Mouse (Mus musculus) intestine, embryonic 16.5 days (tissue): ENCODE measurements around the gene Marc1. TPM values are rescaled to one million over a fixed set of nuclear protein-coding genes. Genes with fewer than 3 reads are reported as not detected.

Experiments used
- ATAC-seq: fragments of 200-750 bp; cut with Nextera tagmentation; 2 replicates; pipeline ENCODE4 v1.8.0; 2017; ENCODE audit warnings: moderate TSS enrichment, moderate library complexity
- H3K27ac ChIP-seq: fragments of 300-500 bp; sonication (generic); 2 replicates; pipeline ENCODE4 v1.5.1; 2014; ENCODE audit warnings: mild to moderate bottlenecking, low read length
- H3K27me3 ChIP-seq: fragments of 300-500 bp; sonication (generic); replicated peaks from 2 replicates; pipeline ENCODE4 v1.6.1; 2014; ENCODE audit warnings: low read length, control low read depth, mixed read lengths; ENCODE audit not compliant: control insufficient read depth, insufficient read depth
- H3K36me3 ChIP-seq: fragments of 300-500 bp; sonication (generic); 2 replicates; pipeline ENCODE4 v1.6.1; 2014; ENCODE audit warnings: low read length, control low read depth; ENCODE audit not compliant: control insufficient read depth, insufficient read depth
- H3K4me1 ChIP-seq: fragments of 300-500 bp; sonication (generic); 2 replicates; pipeline ENCODE4 v1.6.1; 2014; ENCODE audit warnings: low read length, control low read depth, mixed read lengths; ENCODE audit not compliant: control insufficient read depth, insufficient read depth
- H3K4me2 ChIP-seq: fragments of 300-500 bp; sonication (generic); 2 replicates; pipeline ENCODE4 v1.6.1; 2014; ENCODE audit warnings: low read depth, low read length, control low read depth
- H3K4me3 ChIP-seq: fragments of 300-500 bp; sonication (generic); 2 replicates; pipeline ENCODE4 v1.5.1; 2014; ENCODE audit warnings: mild to moderate bottlenecking, low read length
- H3K9ac ChIP-seq: fragments of 300-500 bp; sonication (generic); 2 replicates; pipeline ENCODE4 v1.6.1; 2014; ENCODE audit warnings: low read depth, low read length
- H3K9me3 ChIP-seq: fragments of 300-500 bp; sonication (generic); 2 replicates; pipeline ENCODE4 v1.6.1; 2016; ENCODE audit warnings: low read length, control low read depth; ENCODE audit not compliant: control insufficient read depth
- WGBS: fragments of 180-500 bp; shearing (Covaris S2); extraction: QIAGEN DNeasy Blood & Tissue Kit; methylation state at CpG from one replicate; pipeline ENCODE4 v1.1.7; 2014; 5-methylcytosine and 5-hydroxymethylcytosine counted together
- polyA plus RNA-seq: library from polyadenylated mRNA; unstranded; fragments of >200 nt; fragmentation: Nextera tagmentation; extraction: Ambion mirVana; gene quantifications from 2 replicates; pipeline ENCODE4 v1.2.1, GENCODE M21; 2015

The Marc1 gene
- polyA plus RNA-seq, 1 experiment from 2014 or later = 1.5 TPM

GRCm38 (mm10) chr1:184827175-184827701 lies 16.1 kb upstream of the Marc1 start:
- peak; percentile 76 for ATAC-seq
- Histone ChIP-seq H3K4me2 (peak overlapping the region; percentile 48), H3K9me3 (no peaks in the 10 kb centered on the region), H3K9ac (peak overlapping the region; percentile 62), H3K27ac (peak overlapping the region; percentile 92), H3K4me3 (peak overlapping the region; percentile 27), H3K36me3 (peaks cover 20% of the 10 kb centered on the region), H3K27me3 (no peaks in the 10 kb centered on the region), H3K4me1 (peaks cover 29% of the 10 kb centered on the region)
- WGBS = 26% methylated on average over 23 of the region's 23 CpGs

- ATAC-seq = no peak
- H3K4me2 ChIP-seq = no peak overlapping the region
Measured at GRCm38 (mm10) chr1:184825093-184825492, 14.0 kb upstream of the Marc1 start.

GRCm38 (mm10) chr1:184824439-184824851 lies 13.3 kb upstream of the Marc1 start:
- H3K4me2 ChIP-seq = 0 out of 2 replicates have a peak overlapping the region, but pooled peaks have one; percentile 7
- peaks cover 21% of the 10 kb centered on the region for H3K4me1 ChIP-seq
- H3K36me3 ChIP-seq = peaks cover 12% of the 10 kb centered on the region; the same call in 1 of the 2 replicates
- H3K27me3 ChIP-seq = no peaks in the 10 kb centered on the region
- WGBS = 6% methylated on average over 12 of the region's 12 CpGs
- H3K9me3 ChIP-seq = no peaks in the 10 kb centered on the region
- H3K9ac ChIP-seq = 0 out of 2 replicates have a peak overlapping the region, but pooled peaks have one; percentile 21
- H3K4me3 ChIP-seq = no peak overlapping the region
- ATAC-seq = peak; percentile 76
- peak overlapping the region; percentile 58; the same call in 1 of the 2 replicates for H3K27ac ChIP-seq

More at GRCm38 (mm10) chr1:184825093-184825492, 14.0 kb upstream of the Marc1 start:
- peaks cover 25% of the 10 kb centered on the region for H3K4me1 ChIP-seq
- WGBS = 26% methylated on average over 11 of the region's 11 CpGs
- no peak overlapping the region for H3K4me3 ChIP-seq
- H3K27ac ChIP-seq = peak overlapping the region; percentile 58; the same call in 1 of the 2 replicates
- no peaks in the 10 kb centered on the region for H3K9me3 ChIP-seq
- no peak overlapping the region for H3K9ac ChIP-seq
- H3K36me3 ChIP-seq = peaks cover 9% of the 10 kb centered on the region; the same call in 1 of the 2 replicates
- H3K27me3 ChIP-seq = no peaks in the 10 kb centered on the region

GRCm38 (mm10) chr1:184822678-184823077 lies 11.6 kb upstream of the Marc1 start:
- peaks cover 18% of the 10 kb centered on the region for H3K4me1 ChIP-seq
- no peak overlapping the region for H3K4me2 ChIP-seq
- peaks cover 20% of the 10 kb centered on the region for H3K36me3 ChIP-seq
- ATAC-seq = no peak
- no peak overlapping the region for H3K27ac ChIP-seq
- no peaks in the 10 kb centered on the region for H3K9me3 ChIP-seq
- WGBS = 35% methylated on average over 11 of the region's 11 CpGs
- H3K27me3 ChIP-seq = no peaks in the 10 kb centered on the region
- H3K9ac ChIP-seq = no peak overlapping the region
- no peak overlapping the region for H3K4me3 ChIP-seq

GRCm38 (mm10) chr1:184817768-184818167 lies 6.7 kb upstream of the Marc1 start:
- Histone ChIP-seq H3K36me3 (peaks cover 23% of the 10 kb centered on the region), H3K9ac (no peak overlapping the region), H3K27ac (no peak overlapping the region), H3K4me2 (no peak overlapping the region), H3K4me1 (no peaks in the 10 kb centered on the region), H3K9me3 (no peaks in the 10 kb centered on the region), H3K4me3 (no peak overlapping the region), H3K27me3 (no peaks in the 10 kb centered on the region)
- ATAC-seq = no peak
- WGBS = 86% methylated on average over 6 of the region's 6 CpGs

- peak; percentile 24 for ATAC-seq
Measured at GRCm38 (mm10) chr1:184811716-184812250, 670 bp upstream of the Marc1 start.

GRCm38 (mm10) chr1:184809578-184810001 lies 1.5 kb downstream of the Marc1 start:
- peaks cover 33% of the 10 kb centered on the region for H3K4me1 ChIP-seq
- no peaks in the 10 kb centered on the region for H3K9me3 ChIP-seq
- peak overlapping the region; percentile 61; the same call in 1 of the 2 replicates for H3K27ac ChIP-seq
- H3K4me3 ChIP-seq = no peak overlapping the region
- H3K27me3 ChIP-seq = no peaks in the 10 kb centered on the region
- H3K4me2 ChIP-seq = peak overlapping the region; percentile 11; the same call in 1 of the 2 replicates
- 60% methylated on average over 6 of the region's 6 CpGs for WGBS
- peak; percentile 64 for ATAC-seq
- H3K9ac ChIP-seq = no peak overlapping the region
- H3K36me3 ChIP-seq = no peaks in the 10 kb centered on the region

More at GRCm38 (mm10) chr1:184811716-184812250, 670 bp upstream of the Marc1 start:
- Histone ChIP-seq H3K27ac (peak overlapping the region; percentile 45), H3K4me1 (peaks cover 33% of the 10 kb centered on the region), H3K4me2 (peak overlapping the region; percentile 81), H3K9me3 (no peaks in the 10 kb centered on the region), H3K36me3 (peaks cover 3% of the 10 kb centered on the region; the same call in 1 of the 2 replicates), H3K4me3 (0 out of 2 replicates have a peak overlapping the region, but pooled peaks have one; percentile 3), H3K27me3 (no peaks in the 10 kb centered on the region), H3K9ac (peak overlapping the region; percentile 56; the same call in 1 of the 2 replicates)
- WGBS = 53% methylated on average over 8 of the region's 8 CpGs

GRCm38 (mm10) chr1:184808418-184809012 lies 2.6 kb downstream of the Marc1 start:
- no peak overlapping the region for H3K4me3 ChIP-seq
- no peaks in the 10 kb centered on the region for H3K9me3 ChIP-seq
- peaks cover 33% of the 10 kb centered on the region for H3K4me1 ChIP-seq
- H3K36me3 ChIP-seq = no peaks in the 10 kb centered on the region
- 85% methylated on average over 17 of the region's 17 CpGs for WGBS
- no peak overlapping the region for H3K27ac ChIP-seq
- no peak for ATAC-seq
- H3K27me3 ChIP-seq = no peaks in the 10 kb centered on the region
- no peak overlapping the region for H3K4me2 ChIP-seq
- no peak overlapping the region for H3K9ac ChIP-seq

- Histone ChIP-seq H3K4me1 (peaks cover 33% of the 10 kb centered on the region), H3K27ac (peak overlapping the region; percentile 34), H3K4me2 (0 out of 2 replicates have a peak overlapping the region, but pooled peaks have one; percentile 20), H3K36me3 (no peaks in the 10 kb centered on the region), H3K9ac (no peak overlapping the region), H3K27me3 (no peaks in the 10 kb centered on the region), H3K9me3 (no peaks in the 10 kb centered on the region), H3K4me3 (no peak overlapping the region)
- 42% methylated on average over 15 of the region's 15 CpGs for WGBS
- ATAC-seq = peak; percentile 59
Measured at GRCm38 (mm10) chr1:184807627-184808417, 3.3 kb downstream of the Marc1 start.
